Mouse (Mus musculus): ENCODE data around the gene Vegfd. TPM values are rescaled to one million over a fixed set of nuclear protein-coding genes. Genes with fewer than 3 reads are reported as not detected.

Vegfd gene
- total RNA-seq, 1 experiment from 2014 or later, result not detected

DNA sequence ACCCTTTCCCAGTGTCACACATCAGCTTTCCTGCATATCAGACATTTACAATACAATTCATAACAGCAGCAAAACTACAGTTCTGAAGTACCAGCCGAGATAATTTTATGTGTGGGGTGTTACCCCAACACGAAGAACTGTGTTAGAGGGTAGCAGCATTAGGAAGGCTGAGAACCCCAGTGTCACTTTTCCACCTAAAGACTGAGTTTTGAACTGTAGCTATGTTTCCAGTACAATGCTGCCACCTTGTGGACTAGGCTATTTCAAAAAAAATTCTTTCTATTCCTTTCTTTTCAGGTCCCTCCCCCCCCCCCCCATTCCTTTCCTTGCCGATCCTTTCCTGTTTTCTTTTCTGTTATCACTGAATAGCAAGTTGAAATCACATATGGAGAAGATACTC is 76.0 kb downstream of the Vegfd start:
- ATAC-seq (ENCODE audit: extremely low read depth, insufficient number of reproducible peaks, low FRiP score, poor library complexity, severe bottlenecking), result no peak

Other genes starting within 250 kb of the Vegfd start
- 0.23 and 0.25 TPM in 2 replicates for gene Ace2, start 234.0 kb upstream of the Vegfd start, total RNA-seq (2017)
- gene Bmx, start 115.2 kb upstream of the Vegfd start, total RNA-seq (2017), result 41.7 and 42.5 TPM in 2 replicates
- not detected in 2 replicates for gene Pir, start 104.0 kb upstream of the Vegfd start, total RNA-seq (2017)
- gene Piga, start 46.4 kb downstream of the Vegfd start, total RNA-seq (2017), result 11.7 and 12.1 TPM in 2 replicates
- 0.49 and 1.4 TPM in 2 replicates for gene Asb11, start 63.6 kb downstream of the Vegfd start, total RNA-seq (2017)
- not detected in 2 replicates for gene Asb9, start 132.9 kb downstream of the Vegfd start, total RNA-seq (2017)